In genomic region chr9:45664326-45664725, GRCm38 (mm10) we compare ENCODE assay signal across 10 mouse cellular contexts.
DNase-seq lines count a peak whose midpoint lies in the region; ATAC-seq lines count a peak whose summit lies in the region.
"Had no signal": no experiment of that assay in that cellular context is flagged by ENCODE, and none has a peak within 500 bp of the region (broad histone marks: within the 10 kb centered on the region; RNA-seq: fewer than 3 reads in every experiment).

No protein-coding gene starts in this region.

- peak; percentile 26 to 29 for DNase-seq in cerebellum, adult 18-20 months
- DNase-seq in midbrain, embryonic 14.5 days: peak; percentile 62
- no peak for DNase-seq in natural killer cell, adult 2 months (ENCODE audit: low spot score in 2 of 2)
- DNase-seq: gastrocnemius, postnatal 36 days; lung, postnatal 36 days had no signal

- no peaks in the 10 kb centered on the region for H3K9me3 ChIP-seq in embryonic facial prominence, embryonic 12.5 days
- H3K9me3 ChIP-seq in hindbrain, embryonic 13.5 days: no peaks in the 10 kb centered on the region
- no peaks in the 10 kb centered on the region for H3K9me3 ChIP-seq in midbrain, embryonic 14.5 days (ENCODE audit: control insufficient read depth, low read length)

- H3K4me3 ChIP-seq in embryonic facial prominence, embryonic 12.5 days: no peak overlapping the region
- no peak overlapping the region for H3K4me3 ChIP-seq in hindbrain, embryonic 13.5 days
- H3K4me3 ChIP-seq in midbrain, embryonic 14.5 days (replicated peaks; ENCODE audit: low read depth, low read length): no peak overlapping the region

- no peaks in the 10 kb centered on the region for H3K36me3 ChIP-seq in embryonic facial prominence, embryonic 12.5 days
- no peaks in the 10 kb centered on the region for H3K36me3 ChIP-seq in hindbrain, embryonic 13.5 days
- no peaks in the 10 kb centered on the region for H3K36me3 ChIP-seq in midbrain, embryonic 14.5 days (ENCODE audit: control insufficient read depth, insufficient read depth, low read length)

- no peaks in the 10 kb centered on the region for H3K27me3 ChIP-seq in embryonic facial prominence, embryonic 12.5 days
- peaks cover 5% of the 10 kb centered on the region; the same call in 1 of the 2 replicates for H3K27me3 ChIP-seq in hindbrain, embryonic 13.5 days
- H3K27me3 ChIP-seq in midbrain, embryonic 14.5 days (ENCODE audit: control insufficient read depth, insufficient read depth, low read length): no peaks in the 10 kb centered on the region

- 70% methylated on average over 6 of the region's 6 CpGs for whole genome bisulfite sequencing in embryonic facial prominence, embryonic 12.5 days
- 61% methylated on average over 6 of the region's 6 CpGs for WGBS in hindbrain, embryonic 13.5 days
- 25% methylated on average over 6 of the region's 6 CpGs for WGBS in midbrain, embryonic 14.5 days

- no peak overlapping the region for H3K9ac ChIP-seq in embryonic facial prominence, embryonic 12.5 days
- peak overlapping the region; percentile 56 for H3K9ac ChIP-seq in hindbrain, embryonic 13.5 days
- peak overlapping the region; percentile 31 for H3K9ac ChIP-seq in midbrain, embryonic 14.5 days (replicated peaks; ENCODE audit: low read length)

- 0 out of 2 replicates have a peak overlapping the region, but pooled peaks have one; percentile 41 for H3K27ac ChIP-seq in embryonic facial prominence, embryonic 12.5 days
- peak overlapping the region; percentile 95 for H3K27ac ChIP-seq in hindbrain, embryonic 13.5 days
- peak overlapping the region; percentile 93 for H3K27ac ChIP-seq in midbrain, embryonic 14.5 days (replicated peaks; ENCODE audit: low read depth, low read length)

- no peak overlapping the region for H3K4me2 ChIP-seq in embryonic facial prominence, embryonic 12.5 days (replicated peaks)
- no peak overlapping the region for H3K4me2 ChIP-seq in hindbrain, embryonic 13.5 days
- H3K4me2 ChIP-seq in midbrain, embryonic 14.5 days (ENCODE audit: low read length): peak overlapping the region; percentile 17; the same call in 1 of the 2 replicates

- no peak for ATAC-seq in cerebellum, adult (ENCODE audit: insufficient number of reproducible peaks, low FRiP score, low TSS enrichment)
- ATAC-seq in embryonic facial prominence, embryonic 12.5 days (ENCODE audit: insufficient number of reproducible peaks, insufficient read depth, low FRiP score, low TSS enrichment): no peak
- ATAC-seq in hindbrain, embryonic 13.5 days (ENCODE audit: low FRiP score): peak; percentile 1; the same call in 1 of the 2 replicates
- no peak for ATAC-seq in midbrain, embryonic 14.5 days (ENCODE audit: low FRiP score, low TSS enrichment)
- ATAC-seq in erythroid progenitor cell, adult 5-6 weeks (replicated peaks; ENCODE audit: low FRiP score, poor library complexity, severe bottlenecking): no peak
- ATAC-seq in megakaryocyte-erythroid progenitor cell, adult 5-6 weeks (replicated peaks; ENCODE audit: low FRiP score, low TSS enrichment, poor library complexity, severe bottlenecking): no peak

- H3K4me1 ChIP-seq in embryonic facial prominence, embryonic 12.5 days: peaks cover 15% of the 10 kb centered on the region
- peaks cover 53% of the 10 kb centered on the region for H3K4me1 ChIP-seq in hindbrain, embryonic 13.5 days (replicated peaks)
- peaks cover 45% of the 10 kb centered on the region for H3K4me1 ChIP-seq in midbrain, embryonic 14.5 days (ENCODE audit: control insufficient read depth, insufficient read depth, low read length)

Comparison
In these comparisons a context has a peak if more than half of its experiments do, and no peak if none do; other contexts are left out.
1. DNase-seq: peak in cerebellum, adult 18-20 months (2 of 2) and midbrain, embryonic 14.5 days (single experiment); none in natural killer cell, adult 2 months (0 of 2).
2. H3K27ac ChIP-seq: peak in every context shown above with its lines; median percentile 95 in hindbrain, embryonic 13.5 days; 93 in midbrain, embryonic 14.5 days; 41 in embryonic facial prominence, embryonic 12.5 days.